Mouse (Mus musculus): Measurements from ENCODE around the gene Tbc1d5. TPM values are rescaled to one million over a fixed set of nuclear protein-coding genes. Genes with fewer than 3 reads are reported as not detected.
"Not testable (repeated sequence)": the region's sequence is repeated elsewhere in the genome, so short reads cannot be mapped to it uniquely, and the experiment has no call there.

Gene Tbc1d5
- polyA plus RNA-seq, 1 experiment: 0.38 TPM

DNA sequence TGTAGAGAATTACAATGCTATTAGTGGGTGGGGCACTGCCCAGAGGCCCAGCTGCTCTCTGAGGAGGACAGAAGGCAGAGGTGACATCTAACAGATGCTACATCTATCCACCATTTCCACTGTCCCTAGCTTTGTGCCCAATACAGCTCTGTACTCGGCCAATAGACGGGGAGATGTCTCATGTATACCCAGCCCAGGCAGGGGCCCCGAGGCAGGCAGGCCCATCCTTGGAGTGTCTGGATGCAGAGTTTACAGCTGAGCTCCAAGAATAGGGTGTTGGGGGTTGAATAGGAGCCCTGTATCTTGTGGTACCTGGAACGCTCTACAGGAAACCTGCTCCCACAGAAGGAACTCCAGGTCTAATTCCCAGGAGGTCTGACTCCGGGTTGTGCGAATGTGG is 444.4 kb downstream of the Tbc1d5 start:
- H3K36me3 ChIP-seq (ENCODE audit: control insufficient read depth): no peaks in the 10 kb centered on the region
- H3K27me3 ChIP-seq (ENCODE audit: control insufficient read depth): no peaks in the 10 kb centered on the region
- no peaks in the 10 kb centered on the region for H3K9me3 ChIP-seq (ENCODE audit: control insufficient read depth, low read length)
- no peak overlapping the region for H3K4me3 ChIP-seq (replicated peaks)
- H3K4me1 ChIP-seq (ENCODE audit: control insufficient read depth): no peaks in the 10 kb centered on the region
- no peak for TF ChIP-seq GATA1 (IDR thresholded peaks at IDR 0.05; ENCODE audit: low read length)
- no peak for TF ChIP-seq TAL1 (IDR thresholded peaks at IDR 0.05; ENCODE audit: low read length)

GRCm38 (mm10) chr17:50733390-50733789 is 445.8 kb downstream of the Tbc1d5 start:
- H3K27me3 ChIP-seq (ENCODE audit: control insufficient read depth): no peaks in the 10 kb centered on the region
- H3K36me3 ChIP-seq (ENCODE audit: control insufficient read depth): no peaks in the 10 kb centered on the region

DNA sequence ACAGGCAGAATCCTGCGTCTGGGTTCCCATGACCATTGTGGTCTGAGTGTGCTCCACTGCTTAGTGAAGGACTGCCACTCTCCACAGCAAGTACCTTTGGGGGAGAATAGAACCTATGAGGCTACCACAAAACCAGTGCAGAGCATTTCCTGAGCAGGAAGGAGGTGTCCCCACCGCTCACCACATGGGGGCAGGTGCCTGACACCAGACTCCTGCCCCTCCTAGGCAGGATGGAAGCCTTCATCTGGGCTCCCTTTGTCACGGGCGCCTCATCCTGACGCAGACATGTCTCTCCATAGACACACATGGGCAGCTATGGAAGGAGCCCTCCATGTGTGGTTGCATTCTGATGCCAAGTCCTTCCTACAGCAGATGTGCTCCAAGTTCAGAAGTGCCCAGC is 447.3 kb downstream of the Tbc1d5 start:
- H3K36me3 ChIP-seq (ENCODE audit: control insufficient read depth): no peaks in the 10 kb centered on the region
- no peaks in the 10 kb centered on the region for H3K4me1 ChIP-seq (ENCODE audit: control insufficient read depth)
- TF ChIP-seq TAL1 (IDR thresholded peaks at IDR 0.05; ENCODE audit: low read length) (no peak), GATA1 (IDR thresholded peaks at IDR 0.05; ENCODE audit: low read length) (no peak)

More at GRCm38 (mm10) chr17:50733390-50733789, 445.8 kb downstream of the Tbc1d5 start:
- Histone ChIP-seq H3K9me3 (ENCODE audit: control insufficient read depth, low read length) (no peaks in the 10 kb centered on the region), H3K4me3 (replicated peaks) (no peak overlapping the region), H3K4me1 (ENCODE audit: control insufficient read depth) (no peaks in the 10 kb centered on the region)
- no peak for TF ChIP-seq GATA1 (IDR thresholded peaks at IDR 0.05; ENCODE audit: low read length)

GRCm38 (mm10) chr17:50730896-50731295 is 448.3 kb downstream of the Tbc1d5 start:
- Histone ChIP-seq H3K4me1 (ENCODE audit: control insufficient read depth) (no peaks in the 10 kb centered on the region), H3K36me3 (ENCODE audit: control insufficient read depth) (no peaks in the 10 kb centered on the region)
- TF ChIP-seq TAL1 (IDR thresholded peaks at IDR 0.05; ENCODE audit: low read length): no peak

More for the DNA sequence above, 447.3 kb downstream of the Tbc1d5 start:
- no peaks in the 10 kb centered on the region for H3K9me3 ChIP-seq (ENCODE audit: control insufficient read depth, low read length)
- H3K4me3 ChIP-seq (replicated peaks): no peak overlapping the region
- H3K27me3 ChIP-seq (ENCODE audit: control insufficient read depth): no peaks in the 10 kb centered on the region

GRCm38 (mm10) chr17:50729577-50729976 is 449.6 kb downstream of the Tbc1d5 start:
- Histone ChIP-seq H3K4me1 (ENCODE audit: control insufficient read depth) (no peaks in the 10 kb centered on the region), H3K9me3 (ENCODE audit: control insufficient read depth, low read length) (no peaks in the 10 kb centered on the region), H3K4me3 (replicated peaks) (no peak overlapping the region), H3K36me3 (ENCODE audit: control insufficient read depth) (no peaks in the 10 kb centered on the region), H3K27me3 (ENCODE audit: control insufficient read depth) (no peaks in the 10 kb centered on the region)
- TF ChIP-seq GATA1 (IDR thresholded peaks at IDR 0.05; ENCODE audit: low read length) (no peak), TAL1 (IDR thresholded peaks at IDR 0.05; ENCODE audit: low read length) (no peak)

More at GRCm38 (mm10) chr17:50730896-50731295, 448.3 kb downstream of the Tbc1d5 start:
- no peak overlapping the region for H3K4me3 ChIP-seq (replicated peaks)
- no peaks in the 10 kb centered on the region for H3K9me3 ChIP-seq (ENCODE audit: control insufficient read depth, low read length)
- no peaks in the 10 kb centered on the region for H3K27me3 ChIP-seq (ENCODE audit: control insufficient read depth)

DNA sequence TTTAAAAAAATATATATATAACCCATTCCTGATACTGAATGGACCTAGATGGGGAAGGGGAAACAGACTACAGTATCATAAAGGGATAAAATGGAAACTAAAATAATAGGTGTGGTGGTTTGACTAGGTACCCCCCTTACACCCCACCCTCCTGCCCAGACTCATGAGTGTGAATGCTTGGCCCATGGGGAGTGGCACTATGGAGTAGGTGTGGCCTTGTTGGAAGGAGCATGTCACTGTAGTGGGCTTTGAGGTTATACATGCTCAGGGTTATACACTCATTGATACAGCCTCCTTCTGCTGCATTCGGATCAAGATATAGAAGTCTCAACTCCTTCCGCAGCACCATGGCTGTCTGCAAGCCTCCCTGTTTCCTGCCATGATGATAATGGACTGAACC is 450.1 kb downstream of the Tbc1d5 start:
- no peaks in the 10 kb centered on the region for H3K9me3 ChIP-seq (ENCODE audit: control insufficient read depth, low read length)
- TF ChIP-seq GATA1 (IDR thresholded peaks at IDR 0.05; ENCODE audit: low read length): no peak
- TF ChIP-seq TAL1 (IDR thresholded peaks at IDR 0.05; ENCODE audit: low read length): no peak
- H3K27me3 ChIP-seq (ENCODE audit: control insufficient read depth): no peaks in the 10 kb centered on the region
- no peaks in the 10 kb centered on the region for H3K4me1 ChIP-seq (ENCODE audit: control insufficient read depth)
- no peaks in the 10 kb centered on the region for H3K36me3 ChIP-seq (ENCODE audit: control insufficient read depth)
- H3K4me3 ChIP-seq (replicated peaks): no peak overlapping the region

DNA sequence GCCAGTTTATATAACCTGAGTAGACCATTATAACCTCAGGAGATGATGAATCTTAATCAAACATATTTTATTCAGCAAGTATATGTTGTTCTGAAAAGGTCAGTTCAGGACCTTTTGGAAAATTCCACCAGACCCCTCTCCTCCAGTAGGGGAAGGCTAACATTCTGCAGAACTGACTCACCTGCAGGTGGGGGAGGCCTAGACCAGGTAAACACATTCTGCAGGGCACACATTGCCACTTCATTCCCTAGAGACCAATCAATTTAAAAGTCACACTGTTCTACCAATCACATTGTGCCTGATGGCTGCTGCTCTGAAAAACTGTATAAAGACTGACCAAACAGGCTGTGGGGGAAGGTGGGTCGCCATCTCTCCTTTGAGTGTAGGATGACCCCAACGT is 452.9 kb downstream of the Tbc1d5 start:
- no peak overlapping the region for H3K4me3 ChIP-seq (replicated peaks)
- H3K4me1 ChIP-seq (ENCODE audit: control insufficient read depth): no peaks in the 10 kb centered on the region
- no peaks in the 10 kb centered on the region for H3K27me3 ChIP-seq (ENCODE audit: control insufficient read depth)
- no peaks in the 10 kb centered on the region for H3K9me3 ChIP-seq (ENCODE audit: control insufficient read depth, low read length)
- TF ChIP-seq GATA1 (IDR thresholded peaks at IDR 0.05; ENCODE audit: low read length) (no peak), TAL1 (IDR thresholded peaks at IDR 0.05; ENCODE audit: low read length) (no peak)
- H3K36me3 ChIP-seq (ENCODE audit: control insufficient read depth): no peaks in the 10 kb centered on the region

DNA sequence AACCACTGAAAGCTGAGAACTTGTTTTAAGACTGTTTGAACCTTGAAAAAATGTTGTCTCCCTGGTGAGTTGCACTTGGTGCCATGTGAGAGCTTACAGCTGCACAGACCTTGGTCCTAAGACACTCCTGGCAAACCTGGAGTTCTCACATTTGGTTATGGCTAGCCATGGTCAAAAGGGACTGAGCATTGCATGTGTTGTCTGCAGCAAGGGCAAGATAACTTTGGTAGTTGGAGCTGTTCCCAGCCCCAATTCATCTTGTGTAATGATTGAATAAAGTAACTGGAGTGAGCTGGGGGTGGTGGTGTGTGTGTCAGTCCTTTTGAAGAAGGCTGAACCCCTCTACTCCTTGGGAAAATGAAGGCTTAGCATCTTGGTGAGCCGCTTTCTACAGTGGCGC is 454.8 kb downstream of the Tbc1d5 start:
- Histone ChIP-seq H3K27me3 (ENCODE audit: control insufficient read depth) (no peaks in the 10 kb centered on the region), H3K36me3 (ENCODE audit: control insufficient read depth) (no peaks in the 10 kb centered on the region), H3K4me1 (ENCODE audit: control insufficient read depth) (no peaks in the 10 kb centered on the region), H3K4me3 (replicated peaks) (no peak overlapping the region), H3K9me3 (ENCODE audit: control insufficient read depth, low read length) (no peaks in the 10 kb centered on the region)
- no peak for TF ChIP-seq TAL1 (IDR thresholded peaks at IDR 0.05; ENCODE audit: low read length)
- TF ChIP-seq GATA1 (IDR thresholded peaks at IDR 0.05; ENCODE audit: low read length): no peak

GRCm38 (mm10) chr17:50717586-50717985 is 461.6 kb downstream of the Tbc1d5 start:
- Histone ChIP-seq H3K27me3 (ENCODE audit: control insufficient read depth) (no peaks in the 10 kb centered on the region), H3K36me3 (ENCODE audit: control insufficient read depth) (no peaks in the 10 kb centered on the region), H3K4me1 (ENCODE audit: control insufficient read depth) (no peaks in the 10 kb centered on the region), H3K4me3 (replicated peaks) (no peak overlapping the region), H3K9me3 (ENCODE audit: control insufficient read depth, low read length) (no peaks in the 10 kb centered on the region)
- TF ChIP-seq GATA1 (IDR thresholded peaks at IDR 0.05; ENCODE audit: low read length) (no peak), TAL1 (IDR thresholded peaks at IDR 0.05; ENCODE audit: low read length) (no peak)

DNA sequence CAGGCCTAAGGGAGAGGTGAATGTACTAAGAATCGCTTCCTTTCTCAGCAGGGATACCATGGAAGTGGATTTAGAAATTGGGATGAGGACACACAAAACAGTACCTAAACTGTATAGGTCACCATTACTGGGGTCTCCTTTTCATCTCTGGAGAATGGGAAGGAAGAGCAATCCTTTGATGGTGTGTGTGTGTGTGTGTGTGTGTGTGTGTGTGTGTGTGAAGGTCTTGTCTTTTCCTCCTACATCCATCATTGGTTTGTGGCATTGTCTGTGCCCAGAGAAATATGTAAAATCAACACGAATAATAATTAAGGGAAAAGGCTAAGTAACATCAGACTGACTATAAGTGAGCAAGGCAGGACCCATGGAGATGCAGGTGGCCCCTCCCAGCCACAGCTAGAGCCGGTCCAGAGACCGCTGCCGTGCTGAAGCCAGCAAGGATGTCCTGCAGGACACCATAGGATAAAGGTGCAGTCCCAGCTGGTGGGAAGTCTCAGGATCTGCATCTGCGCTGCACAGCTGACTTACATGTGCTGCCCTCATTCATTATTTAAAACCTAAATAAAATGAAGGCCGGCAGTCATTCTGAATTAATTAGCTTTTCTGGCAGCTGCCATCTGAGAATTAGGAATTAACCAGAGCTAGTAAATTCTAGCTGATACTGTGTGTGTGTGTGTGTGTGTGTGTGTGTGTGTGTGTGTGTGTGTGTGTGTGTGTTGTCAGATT is 468.5 kb downstream of the Tbc1d5 start:
- Histone ChIP-seq H3K27me3 (ENCODE audit: control insufficient read depth) (no peaks in the 10 kb centered on the region), H3K9me3 (ENCODE audit: control insufficient read depth, low read length) (peaks cover 2% of the 10 kb centered on the region; the same call in 1 of the 2 replicates), H3K4me3 (replicated peaks) (no peak overlapping the region), H3K4me1 (ENCODE audit: control insufficient read depth) (no peaks in the 10 kb centered on the region), H3K36me3 (ENCODE audit: control insufficient read depth) (no peaks in the 10 kb centered on the region)
- TF ChIP-seq TAL1 (IDR thresholded peaks at IDR 0.05; ENCODE audit: low read length) (no peak), GATA1 (IDR thresholded peaks at IDR 0.05; ENCODE audit: low read length) (no peak)

GRCm38 (mm10) chr17:50698410-50698809 is 480.7 kb downstream of the Tbc1d5 start:
- not testable (repeated sequence) for H3K4me3 ChIP-seq (replicated peaks); H3K9me3 ChIP-seq (ENCODE audit: control insufficient read depth, low read length); H3K36me3 ChIP-seq (ENCODE audit: control insufficient read depth); H3K4me1 ChIP-seq (ENCODE audit: control insufficient read depth)
- peaks cover 15% of the 10 kb centered on the region for H3K27me3 ChIP-seq (ENCODE audit: control insufficient read depth)

All from erythroblast, embryonic 14.5 days (primary cell).